Mouse (Mus musculus) ES-Bruce4 (cell line): ENCODE measurements around the gene Mmp14.

ENCODE experiments used
- CTCF ChIP-seq: IDR thresholded peaks from one replicate; pipeline ENCODE4 v1.8.1; 2011; ENCODE audit warnings: low read depth, low read length
- POLR2A ChIP-seq: IDR thresholded peaks from one replicate; pipeline ENCODE4 v1.8.1; 2011; ENCODE audit warnings: low read length; ENCODE audit not compliant: insufficient read depth

- TF ChIP-seq POLR2A (no peak), CTCF (no peak)
These were observed 22.3 kb upstream of the Mmp14 start for GRCm38 (mm10) chr14:54409057-54409645.
